Mouse (Mus musculus) testis, adult 2 months (tissue): ENCODE results near the gene Tsc22d4.

Experiments used
- CTCF ChIP-seq: fragments of 200-500 bp; IDR thresholded peaks from 2 replicates; pipeline ENCODE4 v1.5.1; 2012; ENCODE audit warnings: low read depth, mild to moderate bottlenecking, inconsistent platforms, low read length, moderate library complexity; ENCODE audit not compliant: control insufficient read depth, insufficient read depth, insufficient replicate concordance
- POLR2A ChIP-seq: fragments of 200-500 bp; IDR thresholded peaks from 2 replicates; pipeline ENCODE4 v1.6.1; 2012; ENCODE audit warnings: low read depth, mild to moderate bottlenecking, inconsistent platforms, low read length, moderate library complexity; ENCODE audit not compliant: control insufficient read depth

- TF ChIP-seq CTCF = no peak
- TF ChIP-seq POLR2A = no peak
Measured at GRCm38 (mm10) chr5:137766270-137766669, 20.7 kb downstream of the Tsc22d4 start.
